Mouse (Mus musculus): Measurements from ENCODE around the gene Stat1. TPM values are rescaled to one million over a fixed set of nuclear protein-coding genes. Genes with fewer than 3 reads are reported as not detected.
A peak's percentile ranks its signal among the peaks of the same experiment; 100 is the strongest.

The Stat1 gene
- polyA plus RNA-seq, 1 experiment from 2014 or later = 15.0 TPM

- no peak overlapping the region for H3K4me3 ChIP-seq (ENCODE audit: low read depth, low read length)
- no peaks in the 10 kb centered on the region for H3K27me3 ChIP-seq (ENCODE audit: control insufficient read depth, insufficient read depth, low read length)
- no peak for DNase-seq (ENCODE audit: low spot score, missing footprints)
- no peaks in the 10 kb centered on the region for H3K36me3 ChIP-seq (ENCODE audit: control insufficient read depth, insufficient read depth, low read length)
- 86% methylated on average over 4 of the region's 4 CpGs for WGBS
- no peak overlapping the region for H3K27ac ChIP-seq (ENCODE audit: low read depth, low read length)
- no peak for ATAC-seq (ENCODE audit: low FRiP score)
- no peak overlapping the region for H3K9ac ChIP-seq (ENCODE audit: low read length)
- no peaks in the 10 kb centered on the region for H3K9me3 ChIP-seq (ENCODE audit: control insufficient read depth, low read length)
- 0 out of 2 replicates have a peak, but pooled peaks cover 5% of the 10 kb centered on the region for H3K4me1 ChIP-seq (ENCODE audit: control insufficient read depth, insufficient read depth, low read length)
- no peak overlapping the region for H3K4me2 ChIP-seq
These were observed 22.9 kb downstream of the Stat1 start for GRCm38 (mm10) chr1:52142117-52142516.

DNA sequence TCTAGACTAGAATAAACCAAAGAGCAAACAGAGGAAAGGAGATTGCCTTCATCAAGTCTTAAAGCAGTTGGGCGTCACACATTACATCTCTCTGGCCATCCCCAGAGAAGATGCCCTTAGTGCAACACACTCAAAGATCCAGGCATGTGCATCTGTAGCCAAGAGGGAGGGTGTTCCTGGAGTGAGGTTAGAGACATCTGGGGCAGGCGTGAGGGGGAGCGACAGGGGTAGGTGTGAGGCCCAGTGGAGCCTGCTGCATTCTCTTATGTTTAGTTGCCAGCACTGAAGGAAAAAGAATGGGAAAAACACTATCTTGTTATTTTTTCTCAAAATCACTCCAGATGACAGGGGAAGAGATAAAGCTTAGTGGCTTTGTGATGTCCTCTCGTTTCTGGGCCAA is 24.0 kb downstream of the Stat1 start:
- Histone ChIP-seq H3K4me2 (no peak overlapping the region), H3K36me3 (ENCODE audit: control insufficient read depth, insufficient read depth, low read length) (no peaks in the 10 kb centered on the region), H3K4me1 (ENCODE audit: control insufficient read depth, insufficient read depth, low read length) (0 out of 2 replicates have a peak, but pooled peaks cover 4% of the 10 kb centered on the region), H3K27me3 (ENCODE audit: control insufficient read depth, insufficient read depth, low read length) (no peaks in the 10 kb centered on the region), H3K9me3 (ENCODE audit: control insufficient read depth, low read length) (no peaks in the 10 kb centered on the region), H3K9ac (ENCODE audit: low read length) (no peak overlapping the region), H3K27ac (ENCODE audit: low read depth, low read length) (no peak overlapping the region), H3K4me3 (ENCODE audit: low read depth, low read length) (no peak overlapping the region)
- ATAC-seq (ENCODE audit: low FRiP score) = no peak
- peak; percentile 54 for DNase-seq (ENCODE audit: low spot score, missing footprints)
- WGBS = 84% methylated on average over 4 of the region's 4 CpGs

- Histone ChIP-seq H3K4me2 (no peak overlapping the region), H3K27me3 (ENCODE audit: control insufficient read depth, insufficient read depth, low read length) (no peaks in the 10 kb centered on the region), H3K9ac (ENCODE audit: low read length) (no peak overlapping the region), H3K4me3 (ENCODE audit: low read depth, low read length) (no peak overlapping the region), H3K36me3 (ENCODE audit: control insufficient read depth, insufficient read depth, low read length) (no peaks in the 10 kb centered on the region), H3K4me1 (ENCODE audit: control insufficient read depth, insufficient read depth, low read length) (0 out of 2 replicates have a peak, but pooled peaks cover 3% of the 10 kb centered on the region), H3K27ac (ENCODE audit: low read depth, low read length) (no peak overlapping the region), H3K9me3 (ENCODE audit: control insufficient read depth, low read length) (no peaks in the 10 kb centered on the region)
- 90% methylated on average over 7 of the region's 7 CpGs for WGBS
- DNase-seq (ENCODE audit: low spot score, missing footprints) = no peak
- no peak for ATAC-seq (ENCODE audit: low FRiP score)
These were observed 24.4 kb downstream of the Stat1 start for GRCm38 (mm10) chr1:52143596-52144156.

DNA sequence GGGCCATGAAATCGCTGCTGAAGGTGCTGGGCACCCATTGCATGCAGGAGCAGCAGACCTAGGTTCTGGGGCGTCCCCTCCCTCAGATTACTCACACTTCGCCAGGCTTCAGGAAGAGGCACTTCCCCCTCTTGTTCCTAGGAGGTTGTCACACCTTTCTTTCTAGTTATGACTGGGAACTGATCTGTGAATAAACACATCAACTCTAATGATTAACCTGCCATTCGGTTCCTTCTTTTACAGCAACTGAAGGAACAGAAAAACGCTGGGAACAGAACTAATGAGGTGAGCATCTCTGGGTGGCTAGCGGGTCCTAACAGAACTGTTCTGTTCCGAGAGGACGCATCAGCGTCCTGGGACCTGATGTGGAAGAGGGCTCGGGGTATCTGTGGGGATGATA is 25.7 kb downstream of the Stat1 start:
- ATAC-seq (ENCODE audit: low FRiP score) = no peak

DNA sequence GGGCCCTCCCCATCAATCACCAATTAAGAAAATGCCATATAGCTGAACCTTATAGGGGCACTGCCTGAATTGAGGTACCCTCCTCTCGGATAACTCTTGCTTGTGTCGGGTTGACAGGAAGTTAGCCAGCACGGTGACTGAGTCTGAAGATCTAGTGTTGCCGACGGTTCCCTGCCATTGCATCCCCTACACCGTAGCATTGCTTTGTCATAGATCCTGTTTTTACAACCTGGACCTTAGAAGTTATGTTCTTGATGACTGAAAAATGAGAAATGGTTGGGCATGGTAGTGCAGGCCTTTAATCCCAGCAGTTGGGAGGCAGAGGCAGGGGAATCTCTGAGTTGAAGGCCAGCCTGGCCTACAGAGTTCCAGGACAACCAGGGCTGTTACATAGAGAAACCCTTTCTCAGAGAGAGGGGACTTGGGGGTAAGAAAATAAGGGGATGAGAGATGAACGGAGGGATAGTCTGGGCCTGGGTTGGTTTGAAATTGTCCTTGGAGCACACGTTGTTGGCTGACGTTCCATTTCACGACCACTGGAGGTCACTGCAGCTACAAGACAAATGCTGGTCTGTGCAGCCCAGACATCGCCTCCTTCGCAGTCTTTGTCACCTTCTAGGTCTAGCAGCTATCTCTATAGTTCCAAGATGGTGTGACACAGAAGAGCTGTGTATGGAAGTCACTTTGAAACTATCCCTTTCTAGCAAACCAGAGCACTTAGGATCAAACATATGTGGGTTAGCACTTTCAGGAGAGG is 27.2 kb downstream of the Stat1 start:
- Histone ChIP-seq H3K4me2 (no peak overlapping the region), H3K27ac (ENCODE audit: low read depth, low read length) (no peak overlapping the region), H3K27me3 (ENCODE audit: control insufficient read depth, insufficient read depth, low read length) (no peaks in the 10 kb centered on the region), H3K36me3 (ENCODE audit: control insufficient read depth, insufficient read depth, low read length) (no peaks in the 10 kb centered on the region), H3K4me3 (ENCODE audit: low read depth, low read length) (no peak overlapping the region), H3K4me1 (ENCODE audit: control insufficient read depth, insufficient read depth, low read length) (peaks cover 15% of the 10 kb centered on the region), H3K9me3 (ENCODE audit: control insufficient read depth, low read length) (no peaks in the 10 kb centered on the region), H3K9ac (ENCODE audit: low read length) (no peak overlapping the region)
- WGBS = 55% methylated on average over 12 of the region's 12 CpGs
- peak; percentile 89 for DNase-seq (ENCODE audit: low spot score, missing footprints)
- peak; percentile 75 for ATAC-seq (ENCODE audit: low FRiP score)

More for the DNA sequence above, 25.7 kb downstream of the Stat1 start:
- Histone ChIP-seq H3K9ac (ENCODE audit: low read length) (no peak overlapping the region), H3K4me1 (ENCODE audit: control insufficient read depth, insufficient read depth, low read length) (peaks cover 8% of the 10 kb centered on the region), H3K9me3 (ENCODE audit: control insufficient read depth, low read length) (no peaks in the 10 kb centered on the region), H3K4me2 (no peak overlapping the region), H3K27ac (ENCODE audit: low read depth, low read length) (no peak overlapping the region), H3K27me3 (ENCODE audit: control insufficient read depth, insufficient read depth, low read length) (no peaks in the 10 kb centered on the region), H3K4me3 (ENCODE audit: low read depth, low read length) (no peak overlapping the region), H3K36me3 (ENCODE audit: control insufficient read depth, insufficient read depth, low read length) (no peaks in the 10 kb centered on the region)
- peak; percentile 66 for DNase-seq (ENCODE audit: low spot score, missing footprints)
- WGBS = 92% methylated on average over 10 of the region's 10 CpGs

- DNase-seq (ENCODE audit: low spot score, missing footprints) (no peak), ATAC-seq (ENCODE audit: low FRiP score) (no peak)
- no peak overlapping the region for H3K4me2 ChIP-seq
- H3K9me3 ChIP-seq (ENCODE audit: control insufficient read depth, low read length) = no peaks in the 10 kb centered on the region
- H3K36me3 ChIP-seq (ENCODE audit: control insufficient read depth, insufficient read depth, low read length) = no peaks in the 10 kb centered on the region
- H3K4me1 ChIP-seq (ENCODE audit: control insufficient read depth, insufficient read depth, low read length) = peaks cover 15% of the 10 kb centered on the region
- H3K27me3 ChIP-seq (ENCODE audit: control insufficient read depth, insufficient read depth, low read length) = no peaks in the 10 kb centered on the region
- WGBS = 87% methylated on average over 2 of the region's 2 CpGs
- no peak overlapping the region for H3K9ac ChIP-seq (ENCODE audit: low read length)
- no peak overlapping the region for H3K27ac ChIP-seq (ENCODE audit: low read depth, low read length)
- H3K4me3 ChIP-seq (ENCODE audit: low read depth, low read length) = no peak overlapping the region
These were observed 28.2 kb downstream of the Stat1 start for GRCm38 (mm10) chr1:52147431-52147830.

- Histone ChIP-seq H3K27ac (ENCODE audit: low read depth, low read length) (no peak overlapping the region), H3K4me2 (no peak overlapping the region), H3K4me1 (ENCODE audit: control insufficient read depth, insufficient read depth, low read length) (peaks cover 15% of the 10 kb centered on the region), H3K9ac (ENCODE audit: low read length) (no peak overlapping the region), H3K36me3 (ENCODE audit: control insufficient read depth, insufficient read depth, low read length) (no peaks in the 10 kb centered on the region), H3K27me3 (ENCODE audit: control insufficient read depth, insufficient read depth, low read length) (no peaks in the 10 kb centered on the region), H3K4me3 (ENCODE audit: low read depth, low read length) (no peak overlapping the region), H3K9me3 (ENCODE audit: control insufficient read depth, low read length) (no peaks in the 10 kb centered on the region)
- DNase-seq (ENCODE audit: low spot score, missing footprints) = peak; percentile 44
- 80% methylated on average over 7 of the region's 7 CpGs for WGBS
- no peak for ATAC-seq (ENCODE audit: low FRiP score)
These were observed 28.9 kb downstream of the Stat1 start for GRCm38 (mm10) chr1:52148178-52148577.

DNA sequence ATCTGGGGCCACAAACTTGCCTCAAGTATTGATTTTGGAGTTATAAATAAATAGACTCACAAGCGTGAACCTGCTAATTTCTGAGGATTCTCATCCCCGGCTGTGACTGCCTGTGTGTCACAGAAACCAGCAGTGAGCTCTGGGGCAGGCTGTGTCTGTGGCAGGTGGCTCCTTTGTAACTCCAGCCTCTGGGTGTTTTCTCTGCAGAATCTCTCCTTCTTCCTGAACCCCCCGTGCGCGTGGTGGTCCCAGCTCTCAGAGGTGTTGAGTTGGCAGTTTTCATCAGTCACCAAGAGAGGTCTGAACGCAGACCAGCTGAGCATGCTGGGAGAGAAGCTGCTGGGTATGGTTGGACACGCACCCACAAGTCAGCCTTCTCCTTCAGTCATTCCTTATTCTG is 29.5 kb downstream of the Stat1 start:
- DNase-seq (ENCODE audit: low spot score, missing footprints) = peak; percentile 83
- H3K36me3 ChIP-seq (ENCODE audit: control insufficient read depth, insufficient read depth, low read length) = no peaks in the 10 kb centered on the region
- H3K4me1 ChIP-seq (ENCODE audit: control insufficient read depth, insufficient read depth, low read length) = peaks cover 15% of the 10 kb centered on the region
- H3K4me3 ChIP-seq (ENCODE audit: low read depth, low read length) = no peak overlapping the region
- no peaks in the 10 kb centered on the region for H3K27me3 ChIP-seq (ENCODE audit: control insufficient read depth, insufficient read depth, low read length)
- no peak overlapping the region for H3K9ac ChIP-seq (ENCODE audit: low read length)
- 76% methylated on average over 7 of the region's 7 CpGs for WGBS
- H3K9me3 ChIP-seq (ENCODE audit: control insufficient read depth, low read length) = no peaks in the 10 kb centered on the region
- no peak overlapping the region for H3K4me2 ChIP-seq
- no peak for ATAC-seq (ENCODE audit: low FRiP score)
- no peak overlapping the region for H3K27ac ChIP-seq (ENCODE audit: low read depth, low read length)

DNA sequence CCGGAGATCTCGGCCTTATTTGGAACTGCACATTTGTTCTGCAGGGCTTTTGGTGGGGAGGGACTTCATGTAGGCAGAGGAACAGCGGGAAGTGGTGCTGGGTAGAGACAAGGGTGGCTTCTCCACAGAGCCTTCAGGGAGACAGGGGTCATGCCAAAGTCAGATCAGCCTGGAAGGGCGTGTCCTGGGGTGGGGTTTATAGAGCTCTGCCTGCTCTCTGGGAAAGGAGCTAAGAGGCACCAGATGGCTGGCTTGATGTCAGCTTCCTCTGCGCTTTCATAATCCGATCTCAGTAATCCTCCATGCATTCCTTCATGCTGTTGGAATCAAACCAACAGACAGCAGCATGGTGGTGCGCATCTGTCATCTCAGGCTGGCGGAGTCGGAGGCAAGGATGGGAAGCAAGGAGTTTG is 30.7 kb downstream of the Stat1 start:
- Histone ChIP-seq H3K9me3 (ENCODE audit: control insufficient read depth, low read length) (no peaks in the 10 kb centered on the region), H3K36me3 (ENCODE audit: control insufficient read depth, insufficient read depth, low read length) (no peaks in the 10 kb centered on the region), H3K27ac (ENCODE audit: low read depth, low read length) (no peak overlapping the region; the same call in 1 of the 2 replicates), H3K4me2 (no peak overlapping the region), H3K9ac (ENCODE audit: low read length) (no peak overlapping the region), H3K4me3 (ENCODE audit: low read depth, low read length) (no peak overlapping the region), H3K27me3 (ENCODE audit: control insufficient read depth, insufficient read depth, low read length) (no peaks in the 10 kb centered on the region), H3K4me1 (ENCODE audit: control insufficient read depth, insufficient read depth, low read length) (peaks cover 15% of the 10 kb centered on the region)
- peak; percentile 68 for ATAC-seq (ENCODE audit: low FRiP score)
- WGBS = 40% methylated on average over 9 of the region's 9 CpGs
- peak; percentile 87 for DNase-seq (ENCODE audit: low spot score, missing footprints)
